Mouse (Mus musculus) brain, embryonic 14.5 days (tissue): ENCODE data around the gene Luc7l3.

Experiments
- CTCF ChIP-seq: fragments of 200-500 bp; IDR thresholded peaks from 2 replicates; pipeline ENCODE4 v1.5.1; 2012; ENCODE audit warnings: inconsistent platforms, mild to moderate bottlenecking, moderate library complexity, borderline replicate concordance; ENCODE audit not compliant: insufficient read depth, insufficient read length; ENCODE audit errors: extremely low read depth
- POLR2A ChIP-seq: fragments of 200-500 bp; IDR thresholded peaks from 2 replicates; pipeline ENCODE4 v1.6.1; 2012; ENCODE audit warnings: mild to moderate bottlenecking, inconsistent platforms, borderline replicate concordance; ENCODE audit not compliant: poor library complexity, insufficient read depth, insufficient read length, severe bottlenecking; ENCODE audit errors: extremely low read depth

DNA sequence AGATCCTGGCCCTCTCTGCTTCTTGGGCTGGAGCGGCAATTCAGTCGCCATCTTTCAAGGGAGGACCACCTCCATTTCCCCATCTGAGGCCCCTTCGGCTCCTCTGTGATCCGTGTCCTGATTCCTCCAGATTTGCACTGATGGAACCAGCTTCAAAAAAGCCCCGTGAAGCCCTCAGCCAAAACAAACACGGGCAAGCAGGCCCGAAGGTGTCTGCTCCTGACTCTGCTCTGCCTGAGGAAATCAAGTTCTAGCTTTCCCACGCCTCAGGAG lies 75.1 kb downstream of the Luc7l3 start:
- TF ChIP-seq CTCF (no peak), POLR2A (no peak)
